Mouse (Mus musculus): ENCODE measurements around the gene Col11a2. TPM values are rescaled to one million over a fixed set of nuclear protein-coding genes. Genes with fewer than 3 reads are reported as not detected.

The Col11a2 gene
- total RNA-seq, 2 experiments from 2014 or later = 16.6 to 22.6 TPM

DNA sequence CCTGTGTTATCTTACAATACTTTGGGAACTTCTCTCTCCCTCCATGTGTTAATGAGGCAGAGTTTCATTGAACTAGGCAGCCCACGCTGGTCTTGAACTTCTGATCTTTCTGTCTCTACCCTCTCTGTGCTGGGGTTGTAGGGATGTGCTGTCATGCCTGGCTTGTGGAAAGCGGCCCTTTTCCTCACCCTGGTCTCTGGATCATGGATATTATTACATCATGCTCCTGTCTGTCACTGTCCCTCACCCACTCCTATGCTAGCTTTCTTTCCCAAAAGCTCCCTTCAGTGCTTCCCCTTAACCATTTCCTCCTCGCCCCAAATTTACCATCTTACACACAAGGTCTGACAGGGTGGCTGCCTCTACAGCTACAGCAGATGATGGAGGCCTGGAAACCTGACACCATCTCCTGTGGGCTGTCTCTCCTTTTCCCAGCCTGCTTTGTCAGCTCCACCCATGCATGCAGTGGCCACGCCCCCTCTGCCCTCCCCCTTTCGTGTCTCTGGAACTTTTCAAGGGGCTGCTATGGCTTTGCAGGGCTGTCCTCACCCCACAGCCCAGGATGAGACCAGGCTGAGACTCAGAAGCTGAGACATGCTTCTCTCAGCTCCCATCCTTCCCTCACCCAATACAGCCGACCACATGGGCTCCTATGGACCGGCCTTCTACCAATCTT, 54.1 kb downstream of the Col11a2 start:
- intact Hi-C loops (cut with DNase I) = no loop called here
- no peak for DNase-seq (ENCODE audit: low spot score in 2 of 2)

DNA sequence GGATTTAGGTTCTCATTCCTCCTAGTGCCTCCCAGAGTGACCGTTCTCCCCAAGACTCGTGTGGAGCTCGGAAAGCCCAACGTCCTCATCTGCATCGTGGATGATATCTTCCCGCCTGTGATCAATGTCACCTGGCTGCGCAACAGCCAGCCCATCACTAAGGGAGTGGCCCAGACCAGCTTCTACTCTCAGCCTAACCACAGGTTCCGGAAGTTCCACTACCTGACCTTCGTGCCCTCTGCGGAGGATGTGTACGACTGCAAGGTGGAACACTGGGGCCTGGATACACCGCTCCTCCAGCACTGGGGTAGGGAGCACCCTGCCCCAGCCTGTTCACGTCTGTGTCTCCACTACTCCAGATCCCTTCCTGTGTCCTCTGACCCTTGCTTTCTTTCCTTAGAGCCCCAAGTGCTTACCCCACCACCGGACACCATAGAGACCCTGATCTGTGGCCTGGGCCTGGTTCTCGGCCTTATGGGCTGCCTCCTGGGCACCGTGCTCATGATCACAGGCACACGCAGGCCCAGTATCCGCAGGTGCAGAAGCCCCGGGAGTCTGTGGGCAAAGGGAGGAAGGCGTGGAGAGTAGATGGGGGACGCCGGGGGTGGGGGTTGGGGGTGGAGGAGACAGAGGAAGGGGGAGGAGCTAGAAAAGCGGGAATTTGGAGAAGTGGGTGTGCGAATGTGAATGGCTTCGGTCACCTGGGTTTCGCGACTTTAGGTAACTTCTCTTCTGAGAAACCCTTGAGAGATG, 55.2 kb downstream of the Col11a2 start:
- DNase-seq (ENCODE audit: low spot score in 2 of 2) = no peak
- intact Hi-C loops (cut with DNase I) = no loop called here

DNA sequence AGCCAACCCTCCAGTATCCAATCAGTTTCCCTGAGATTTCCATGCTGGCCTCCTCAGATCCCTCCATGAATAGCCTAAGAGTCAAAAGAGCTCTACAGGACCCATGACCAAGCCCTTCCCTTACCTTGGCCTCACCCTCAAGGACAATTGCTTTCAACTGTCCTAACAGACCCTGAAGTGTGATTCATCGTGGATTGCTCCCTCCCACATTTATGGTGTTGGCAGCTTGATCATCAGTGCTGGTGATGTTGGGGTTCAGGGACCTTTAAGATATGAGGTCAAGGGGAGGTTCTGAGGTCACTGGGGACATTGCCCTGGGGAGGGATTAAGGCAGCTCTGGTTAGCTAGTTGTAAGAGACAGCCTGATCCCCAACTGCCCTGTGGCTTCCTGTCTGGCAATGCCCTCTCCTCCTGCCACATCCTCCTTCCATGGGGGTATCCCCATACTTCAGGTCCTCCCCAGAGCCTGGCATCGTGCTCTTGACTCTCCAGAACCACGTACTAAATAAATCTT, 57.3 kb downstream of the Col11a2 start:
- no peak for DNase-seq (ENCODE audit: low spot score in 2 of 2)

DNA sequence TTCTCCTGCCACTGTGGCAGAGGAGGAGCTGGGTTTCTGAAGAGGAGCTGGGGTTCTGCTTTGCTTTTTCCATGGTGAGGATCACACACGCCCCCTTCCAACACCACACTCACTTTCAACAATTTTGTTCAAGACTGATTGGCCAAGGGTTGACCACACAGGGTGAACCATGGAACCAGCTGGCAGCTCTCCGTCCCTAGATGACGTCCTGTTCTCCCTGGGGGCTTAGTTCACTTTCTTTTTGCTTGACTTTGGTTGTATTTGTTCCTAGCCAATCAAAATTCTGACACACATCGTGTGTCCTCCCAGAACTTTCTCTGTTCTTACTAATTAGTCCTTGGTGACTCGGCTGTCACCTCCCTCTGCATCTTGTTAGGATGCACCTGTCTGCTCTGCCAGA, 58.0 kb downstream of the Col11a2 start:
- intact Hi-C loops (cut with DNase I) = no loop called here
- DNase-seq (ENCODE audit: low spot score in 2 of 2) = no peak

More for the DNA sequence above, 57.3 kb downstream of the Col11a2 start:
- intact Hi-C loops (cut with DNase I) = no loop called here

DNA sequence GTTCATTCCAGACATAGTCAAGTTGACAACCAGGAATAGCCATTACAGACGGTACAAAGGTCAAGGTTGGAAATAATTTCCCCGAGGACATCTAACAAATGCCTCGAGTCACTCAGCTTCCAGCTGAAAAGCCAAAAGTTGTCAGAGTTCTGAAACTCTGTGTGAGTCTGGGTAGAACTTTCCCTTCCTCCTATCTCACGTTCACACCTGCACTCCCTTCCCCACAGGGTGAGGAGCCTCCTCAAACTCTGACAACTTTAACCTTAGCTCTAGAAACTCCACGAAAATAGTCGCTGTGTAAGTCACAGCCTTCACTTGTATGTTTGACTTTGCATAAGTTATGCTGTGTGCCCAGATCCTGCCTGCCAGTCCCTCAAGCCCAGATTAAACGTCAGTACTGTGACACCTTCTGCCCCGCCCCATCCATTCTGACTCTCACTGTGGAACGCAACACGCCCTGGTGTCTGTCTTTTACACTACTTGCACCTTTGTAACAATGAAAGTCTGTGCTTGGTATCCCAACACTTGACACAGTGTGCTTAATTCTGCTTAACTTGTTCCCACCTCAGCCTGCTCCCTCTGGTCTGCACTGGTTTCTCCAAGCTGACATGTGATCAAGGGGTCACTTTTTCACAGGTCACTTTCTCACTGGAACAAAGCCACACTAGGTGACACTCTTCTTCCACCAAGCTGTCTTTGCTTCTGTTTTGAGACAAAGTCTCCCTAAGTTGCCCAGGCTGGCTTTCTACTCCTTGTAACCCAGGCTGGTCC, 59.7 kb downstream of the Col11a2 start:
- no peak for DNase-seq (ENCODE audit: low spot score in 2 of 2)
- intact Hi-C loops (cut with DNase I) = no loop called here

DNA sequence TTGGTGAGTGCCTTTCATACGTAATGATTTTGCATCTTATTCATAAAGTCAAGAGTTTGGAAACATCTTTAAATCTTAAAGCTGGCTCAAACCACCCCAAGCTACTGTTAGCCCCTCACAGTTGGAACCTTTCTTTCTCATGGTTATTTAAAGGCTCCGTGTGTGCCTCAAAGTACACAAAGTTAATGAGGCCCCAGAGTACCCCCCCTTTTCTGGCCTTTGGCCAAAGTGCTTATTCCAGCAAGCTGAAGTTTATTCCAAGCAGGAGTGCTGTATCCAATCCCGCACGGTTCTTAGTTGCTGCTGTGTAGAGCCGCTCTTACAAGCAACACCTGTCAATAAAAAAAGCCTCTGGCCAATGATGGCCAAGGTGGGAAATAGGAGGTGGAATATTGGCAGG, 60.3 kb downstream of the Col11a2 start:
- intact Hi-C loops (cut with DNase I) = no loop called here
- DNase-seq (ENCODE audit: low spot score in 2 of 2) = no peak

DNA sequence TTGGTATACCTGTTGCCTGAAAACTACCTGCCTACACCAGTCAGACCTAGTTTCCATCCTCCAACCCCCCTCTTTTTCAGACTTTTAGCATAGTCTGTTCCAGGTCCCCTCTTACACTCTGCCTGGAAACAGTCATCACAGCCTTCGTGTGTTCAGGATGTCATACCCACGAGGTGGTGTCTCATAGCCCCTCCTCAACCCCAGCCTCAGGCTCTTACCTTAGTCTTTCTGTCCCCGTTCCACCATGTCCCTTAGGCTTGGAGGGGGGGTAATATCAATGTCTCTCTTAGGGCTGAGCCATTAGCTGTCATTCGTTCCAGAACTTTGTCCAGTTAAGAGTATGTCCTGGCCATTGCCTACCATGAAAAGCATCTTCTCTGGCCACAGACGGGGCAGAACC, 61.9 kb downstream of the Col11a2 start:
- intact Hi-C loops (cut with DNase I) = loop anchor here (2.0 to 10.0 kb wide), 2 partner anchors 68 to 134 kb away; partner anchors contain the start of gene H2-Ob
- DNase-seq (ENCODE audit: low spot score in 2 of 2) = no peak

DNA sequence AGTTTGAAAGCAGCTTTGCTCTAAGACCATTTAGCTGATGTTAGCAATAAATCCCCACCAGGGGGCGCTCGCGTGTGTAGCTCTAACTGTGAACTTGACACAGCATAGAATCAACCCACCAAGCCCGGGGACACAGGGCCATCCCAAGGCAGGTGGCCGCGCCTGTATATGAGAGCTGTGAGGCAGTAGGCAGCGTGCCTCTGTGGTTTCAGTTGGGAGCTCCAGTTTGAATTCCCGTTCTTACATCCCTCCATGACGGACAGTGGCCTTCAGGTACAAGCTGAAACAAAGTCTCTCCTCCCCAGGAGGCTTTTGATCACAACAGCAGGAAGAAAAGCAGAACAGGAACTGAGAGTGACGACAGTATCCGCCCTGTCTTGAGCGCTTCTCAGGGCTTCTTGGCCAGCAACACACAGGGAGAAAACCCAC, 62.4 kb downstream of the Col11a2 start:
- peak; percentile 94 to 95 for DNase-seq (ENCODE audit: low spot score in 2 of 2)
- intact Hi-C loops (cut with DNase I) = loop anchor here (2.0 to 10.0 kb wide), 2 partner anchors 67 to 133 kb away; partner anchors contain the start of gene H2-Ob

DNA sequence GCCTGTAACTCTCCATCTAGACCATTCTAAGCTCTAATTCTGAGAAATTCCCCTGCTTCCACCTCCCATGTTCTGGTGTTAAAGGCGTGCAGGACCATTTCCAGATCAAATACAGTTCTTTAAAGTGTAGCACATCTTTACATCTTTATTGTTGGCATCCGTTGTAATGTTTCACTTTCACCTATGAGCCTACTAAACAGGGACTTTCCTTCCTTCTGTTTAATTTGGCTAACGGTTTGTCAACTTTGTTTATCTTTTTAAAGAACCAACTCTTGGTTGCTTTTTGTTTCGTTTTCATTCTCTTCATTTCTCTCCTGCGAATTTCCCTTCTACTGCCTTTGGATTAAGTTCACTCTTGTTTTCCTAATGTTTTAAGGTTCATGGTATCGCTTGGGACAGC, 63.6 kb downstream of the Col11a2 start:
- intact Hi-C loops (cut with DNase I) = loop anchor here (10.0 kb wide), 1 partner anchor 132 kb away; the partner anchor contains the start of gene H2-Ob
- no peak for DNase-seq (ENCODE audit: low spot score in 2 of 2)

DNA sequence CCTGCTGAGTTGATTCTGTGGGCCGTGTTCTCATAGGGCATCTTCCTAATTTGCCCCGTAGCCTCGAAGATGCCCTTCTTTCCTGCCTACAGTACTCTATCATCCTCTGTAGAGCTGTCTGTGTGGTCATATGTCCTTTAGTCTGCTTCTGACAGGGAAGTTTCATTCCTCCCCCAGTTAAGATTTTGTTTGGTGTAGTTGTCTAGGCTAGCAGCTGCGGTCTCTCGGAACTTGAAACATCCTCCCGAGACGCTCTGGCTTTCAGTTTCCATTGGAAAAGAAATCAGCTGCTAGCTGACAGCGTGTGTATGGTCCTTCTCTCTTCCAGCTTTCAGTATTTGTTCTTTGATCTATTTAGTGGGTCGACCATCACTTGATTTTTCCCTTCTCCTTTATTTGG, 65.6 kb downstream of the Col11a2 start:
- intact Hi-C loops (cut with DNase I) = loop anchor here (10.0 kb wide), 1 partner anchor 130 kb away; the partner anchor contains the start of gene H2-Ob

DNA sequence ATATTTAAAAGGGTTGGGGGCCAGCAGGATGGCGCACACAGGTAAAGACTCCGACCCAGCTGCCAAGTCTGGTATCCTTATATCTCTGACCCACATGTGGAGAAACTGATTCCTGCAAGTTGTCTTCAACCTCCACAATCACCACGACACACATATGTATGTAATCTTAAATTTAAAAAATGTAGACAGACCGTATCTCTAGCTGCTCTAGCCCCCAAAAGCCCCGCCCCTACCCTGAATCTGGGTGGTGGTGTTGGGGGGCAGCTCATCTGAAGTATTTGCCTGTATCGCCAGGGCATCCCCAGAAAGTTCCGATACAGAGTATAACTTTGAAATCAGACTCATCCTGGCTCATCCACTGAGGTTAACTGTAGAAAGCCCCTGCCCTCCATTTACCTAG, 67.3 kb downstream of the Col11a2 start:
- DNase-seq (ENCODE audit: low spot score in 2 of 2) = no peak
- intact Hi-C loops (cut with DNase I) = loop anchor here (10.0 kb wide), 1 partner anchor 128 kb away; the partner anchor contains the start of gene H2-Ob

More for the DNA sequence above, 65.6 kb downstream of the Col11a2 start:
- no peak for DNase-seq (ENCODE audit: low spot score in 2 of 2)

DNA sequence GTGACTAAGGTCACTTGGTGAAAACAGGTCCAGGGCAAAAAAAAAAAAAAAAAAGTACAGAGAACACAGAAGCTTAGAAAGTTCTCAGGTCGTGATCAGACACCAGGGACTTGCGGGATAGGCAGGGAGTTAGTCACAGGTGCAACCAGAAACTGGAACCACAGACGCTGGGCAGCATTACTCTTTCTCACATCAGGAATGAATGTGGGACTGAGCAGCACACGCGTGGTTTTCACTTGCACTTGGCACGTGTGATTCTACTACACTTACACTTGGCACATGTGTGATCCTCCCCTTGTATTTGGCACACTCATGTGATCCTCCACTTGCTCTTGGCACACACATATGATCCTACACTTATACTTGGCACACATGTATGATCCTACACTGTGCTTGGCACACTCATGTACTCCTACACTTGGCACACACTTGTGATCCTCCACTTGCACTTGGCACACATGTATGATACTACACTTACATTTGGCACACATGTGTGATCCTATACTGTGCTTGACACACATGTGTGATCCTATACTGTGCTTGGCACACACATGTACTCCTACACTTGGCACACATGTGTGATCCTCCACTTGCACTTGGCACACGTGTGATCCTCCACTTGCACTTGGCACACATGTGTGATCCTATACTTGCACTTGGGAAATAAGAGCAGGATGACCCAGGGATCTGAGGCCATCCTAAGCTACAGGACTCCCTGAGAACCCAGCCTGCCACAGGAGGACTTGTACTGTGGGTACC, 68.1 kb downstream of the Col11a2 start:
- no peak for DNase-seq (ENCODE audit: low spot score in 2 of 2)
- intact Hi-C loops (cut with DNase I) = loop anchor here (10.0 kb wide), 1 partner anchor 128 kb away; the partner anchor contains the start of gene H2-Ob

DNA sequence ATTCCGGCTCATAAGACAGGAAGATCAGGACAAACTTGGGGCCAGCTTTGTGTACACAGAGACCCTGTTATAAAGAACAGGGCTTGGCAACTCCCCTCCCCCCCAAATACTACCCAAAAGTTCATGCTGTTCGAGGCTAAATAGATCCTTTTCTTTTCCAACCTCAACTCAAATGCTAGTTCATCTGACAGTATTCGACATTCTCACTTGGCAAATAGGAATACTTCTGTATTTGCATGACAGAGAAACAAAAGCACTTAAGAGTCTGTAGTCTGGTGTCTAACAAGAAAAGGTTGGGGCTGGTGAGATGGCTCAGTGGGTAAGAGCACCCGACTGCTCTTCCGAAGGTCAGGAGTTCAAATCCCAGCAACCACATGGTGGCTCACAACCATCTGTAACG, 69.2 kb downstream of the Col11a2 start:
- DNase-seq (ENCODE audit: low spot score in 2 of 2) = no peak
- intact Hi-C loops (cut with DNase I) = loop anchor here (10.0 kb wide), 1 partner anchor 126 kb away; the partner anchor contains the start of gene H2-Ob

DNA sequence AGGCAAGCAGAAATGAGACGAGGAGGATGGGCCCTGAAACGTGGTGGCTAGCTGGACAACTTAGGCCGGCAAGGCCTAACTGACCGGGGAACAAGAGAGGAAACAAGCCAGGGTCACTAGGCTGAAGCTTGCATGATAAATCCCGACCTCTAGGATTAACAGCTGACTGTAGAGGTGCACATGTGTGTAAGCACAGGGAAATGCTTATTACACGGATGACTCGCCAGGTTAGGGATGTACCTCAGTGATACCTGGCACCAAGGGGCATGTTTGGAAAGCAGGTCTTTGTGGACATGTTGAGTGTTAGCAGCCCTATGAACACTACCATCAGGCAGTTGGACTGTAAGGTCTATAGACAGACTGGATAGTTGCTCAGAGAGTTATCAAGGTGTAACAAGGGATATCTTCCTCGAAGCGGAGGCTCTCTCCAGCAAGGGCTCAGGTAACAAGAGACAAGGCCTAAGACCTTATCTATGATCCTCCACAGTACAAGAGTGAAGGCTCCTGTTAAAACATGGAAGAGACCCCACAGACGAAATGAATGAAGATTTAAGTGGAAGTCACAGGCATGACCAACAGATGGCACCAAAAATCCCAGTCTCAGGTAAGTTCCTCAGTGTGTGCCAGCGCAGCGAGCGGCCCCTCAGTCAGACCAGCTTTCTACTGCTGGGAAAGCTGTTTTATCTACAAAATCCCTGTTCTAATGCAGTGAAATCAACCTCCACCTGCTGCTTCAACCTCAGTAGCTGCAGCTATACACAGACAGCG, 70.0 kb downstream of the Col11a2 start:
- intact Hi-C loops (cut with DNase I) = loop anchor here (10.0 kb wide), 1 partner anchor 126 kb away; the partner anchor contains the start of gene H2-Ob
- peak in 1 of 2 experiments; percentile 49 for DNase-seq (ENCODE audit: low spot score in 2 of 2)

DNA sequence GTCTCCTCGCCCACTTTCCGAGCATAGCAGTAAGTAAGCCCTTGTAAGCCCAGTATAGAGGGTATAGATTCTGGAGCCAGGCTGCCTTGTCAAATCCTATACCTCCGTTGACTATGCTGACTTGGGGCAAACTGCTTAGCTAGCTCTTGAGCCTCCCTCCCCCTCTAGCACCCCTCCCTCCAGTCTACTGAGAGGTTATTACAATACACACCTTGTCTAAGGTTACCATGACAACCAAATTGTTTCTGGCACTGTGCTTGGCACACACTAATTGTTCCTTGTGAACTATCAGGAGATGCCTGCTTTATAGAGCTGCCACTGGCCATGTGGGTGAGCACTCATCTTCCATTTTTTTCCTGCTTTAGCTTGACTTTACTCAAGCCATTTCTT, 70.6 kb downstream of the Col11a2 start:
- DNase-seq (ENCODE audit: low spot score in 2 of 2) = no peak
- intact Hi-C loops (cut with DNase I) = loop anchor here (10.0 kb wide), 1 partner anchor 125 kb away; the partner anchor contains the start of gene H2-Ob

DNA sequence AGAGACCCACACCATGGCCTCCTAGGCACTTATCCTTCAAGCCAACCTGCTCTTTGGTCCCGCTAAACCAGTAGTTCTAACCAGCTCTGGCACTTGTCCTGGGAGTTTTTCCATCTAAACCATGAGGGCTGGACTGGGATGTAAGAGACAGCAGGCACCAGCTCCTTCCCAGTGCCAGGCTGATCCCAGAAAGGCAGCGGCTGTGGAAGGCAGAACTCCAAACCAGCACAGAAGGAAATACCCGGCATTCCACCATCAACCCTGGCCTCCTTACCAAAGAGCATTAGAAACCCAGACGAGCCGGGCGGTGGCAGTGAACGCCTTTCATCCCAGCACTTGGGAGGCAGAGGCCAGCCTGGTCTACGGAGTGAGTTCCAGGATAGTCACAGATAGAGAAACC, 71.1 kb downstream of the Col11a2 start:
- DNase-seq (ENCODE audit: low spot score in 2 of 2) = no peak
- intact Hi-C loops (cut with DNase I) = no loop called here

DNA sequence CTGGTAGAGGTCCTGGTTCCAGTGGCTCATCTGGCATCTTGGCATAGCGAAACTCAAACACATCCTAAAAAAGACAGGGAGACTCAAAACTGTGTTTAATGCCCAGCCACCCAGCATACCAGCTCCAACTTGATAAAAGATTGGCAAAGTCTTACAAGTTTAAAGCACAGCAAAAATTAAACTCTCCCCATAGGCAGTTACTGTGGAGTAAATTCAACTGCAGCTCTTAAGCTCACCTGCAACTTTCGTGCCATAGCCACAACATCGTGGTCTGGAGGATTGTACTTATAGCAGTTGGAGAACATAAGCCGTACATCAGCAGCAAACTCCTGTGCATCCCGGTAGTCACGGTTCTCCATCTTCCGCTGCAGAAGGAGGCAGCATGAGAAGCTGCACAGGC, 74.9 kb downstream of the Col11a2 start:
- DNase-seq (ENCODE audit: low spot score in 2 of 2) = no peak
- intact Hi-C loops (cut with DNase I) = no loop called here
